Mouse (Mus musculus): ENCODE measurements at regions not wholly inside any gene's neighbourhood (a gene's known extent, or its start where the extent isn't known, plus 50 kb on each side); places are given as distances from the start of the nearest gene placed in this dataset.

DNA sequence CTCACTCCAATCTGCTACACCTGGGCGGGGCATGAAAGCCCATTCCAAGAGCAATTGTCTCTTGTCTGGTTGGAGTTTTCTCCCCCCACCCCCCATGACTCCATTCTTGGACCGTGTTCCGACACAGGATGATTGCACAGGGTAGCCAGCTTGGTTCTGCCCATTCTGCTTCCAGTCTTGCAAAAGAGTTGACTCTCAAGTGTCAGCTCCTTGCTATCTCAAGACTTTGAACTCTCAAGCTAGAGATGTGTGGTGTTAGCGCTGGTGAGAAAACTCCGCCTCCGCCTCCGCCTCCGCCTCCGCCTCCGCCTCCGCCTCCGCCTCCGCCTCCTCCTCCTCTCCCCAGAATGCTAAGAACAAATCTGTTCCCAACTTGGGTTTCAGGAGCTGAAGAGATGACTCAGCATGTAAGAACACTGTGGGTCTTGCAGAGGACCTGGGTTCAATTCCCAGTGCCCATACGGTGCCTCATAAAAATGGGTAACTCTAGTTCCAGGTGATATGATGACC lies 135.1 kb downstream of the Bcat1 start:
- WGBS, result 95% methylated on average over 14 of the region's 14 CpGs
- no peaks in the 10 kb centered on the region for H3K9me3 ChIP-seq (ENCODE audit: low read length)
- TF ChIP-seq CTCF (IDR thresholded peaks at IDR 0.05), result no peak
- no peak overlapping the region for H3K4me2 ChIP-seq (ENCODE audit: low read depth, low read length, poor library complexity, severe bottlenecking)
- H3K27me3 ChIP-seq (ENCODE audit: insufficient read depth, low read length), result no peaks in the 10 kb centered on the region
- no peak for ATAC-seq (ENCODE audit: low FRiP score)
- peaks cover 2% of the 10 kb centered on the region; the same call in 1 of the 2 replicates for H3K4me1 ChIP-seq (ENCODE audit: insufficient read depth, low read length)
- H3K36me3 ChIP-seq (ENCODE audit: insufficient read depth, low read length), result no peaks in the 10 kb centered on the region
- no peak overlapping the region for H3K27ac ChIP-seq (ENCODE audit: low read depth, low read length)
- DNase-seq (ENCODE audit: low spot score), result no peak
- no peak overlapping the region for H3K4me3 ChIP-seq (ENCODE audit: low read depth, low read length)
- H3K9ac ChIP-seq (replicated peaks; ENCODE audit: low read length, poor library complexity, severe bottlenecking), result no peak overlapping the region

- no peaks in the 10 kb centered on the region for H3K27me3 ChIP-seq (ENCODE audit: insufficient read depth, low read length)
- no peak overlapping the region for H3K9ac ChIP-seq (replicated peaks; ENCODE audit: low read length, poor library complexity, severe bottlenecking)
- peak; percentile 12; the same call in 1 of the 2 replicates for TF ChIP-seq CTCF (IDR thresholded peaks at IDR 0.05)
- no peaks in the 10 kb centered on the region for H3K36me3 ChIP-seq (ENCODE audit: insufficient read depth, low read length)
- H3K4me3 ChIP-seq (ENCODE audit: low read depth, low read length), result no peak overlapping the region
- ATAC-seq (ENCODE audit: low FRiP score) (no peak), DNase-seq (ENCODE audit: low spot score) (peak; percentile 46)
- 61% methylated on average over 12 of the region's 12 CpGs for WGBS
- H3K9me3 ChIP-seq (ENCODE audit: low read length), result no peaks in the 10 kb centered on the region
- no peak overlapping the region for H3K4me2 ChIP-seq (ENCODE audit: low read depth, low read length, poor library complexity, severe bottlenecking)
- peaks cover 2% of the 10 kb centered on the region; the same call in 1 of the 2 replicates for H3K4me1 ChIP-seq (ENCODE audit: insufficient read depth, low read length)
- H3K27ac ChIP-seq (ENCODE audit: low read depth, low read length), result no peak overlapping the region
Observed at GRCm38 (mm10) chr6:144938613-144939236, 137.3 kb downstream of the Bcat1 start.

DNA sequence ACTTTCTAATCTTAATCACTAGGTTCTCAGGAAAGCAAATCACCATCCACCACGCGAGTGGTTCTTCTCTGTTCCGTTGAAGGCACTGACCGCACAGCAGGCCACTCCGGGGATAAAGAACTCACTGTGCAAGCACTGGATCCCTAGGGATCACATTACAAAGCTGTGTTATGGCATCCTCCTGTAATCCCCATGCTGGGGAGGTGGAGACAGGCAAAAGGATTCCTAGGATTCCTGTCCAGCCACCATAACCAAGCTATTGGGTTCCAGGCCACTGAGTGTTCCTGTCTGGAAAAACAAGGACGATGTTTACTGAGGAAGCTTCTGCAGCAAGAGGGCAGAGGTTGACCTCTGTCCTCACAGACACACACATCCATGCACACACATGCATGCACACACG lies 138.8 kb downstream of the Bcat1 start:
- Histone ChIP-seq H3K9ac (replicated peaks; ENCODE audit: low read length, poor library complexity, severe bottlenecking) (no peak overlapping the region), H3K4me1 (ENCODE audit: insufficient read depth, low read length) (peaks cover 2% of the 10 kb centered on the region; the same call in 1 of the 2 replicates), H3K4me3 (ENCODE audit: low read depth, low read length) (no peak overlapping the region), H3K9me3 (ENCODE audit: low read length) (no peaks in the 10 kb centered on the region), H3K36me3 (ENCODE audit: insufficient read depth, low read length) (no peaks in the 10 kb centered on the region), H3K27ac (ENCODE audit: low read depth, low read length) (no peak overlapping the region), H3K27me3 (ENCODE audit: insufficient read depth, low read length) (no peaks in the 10 kb centered on the region), H3K4me2 (ENCODE audit: low read depth, low read length, poor library complexity, severe bottlenecking) (no peak overlapping the region)
- 55% methylated on average over 7 of the region's 7 CpGs for WGBS
- no peak for TF ChIP-seq CTCF (IDR thresholded peaks at IDR 0.05)
- ATAC-seq (ENCODE audit: low FRiP score) (no peak), DNase-seq (ENCODE audit: low spot score) (no peak)

GRCm38 (mm10) chr6:144933722-144934235 lies 142.2 kb downstream of the Bcat1 start:
- WGBS, result 74% methylated on average over 6 of the region's 6 CpGs
- no peaks in the 10 kb centered on the region for H3K9me3 ChIP-seq (ENCODE audit: low read length)
- no peaks in the 10 kb centered on the region for H3K27me3 ChIP-seq (ENCODE audit: insufficient read depth, low read length)
- H3K4me3 ChIP-seq (ENCODE audit: low read depth, low read length), result no peak overlapping the region
- no peak overlapping the region for H3K4me2 ChIP-seq (ENCODE audit: low read depth, low read length, poor library complexity, severe bottlenecking)
- no peak for DNase-seq (ENCODE audit: low spot score)
- ATAC-seq (ENCODE audit: low FRiP score), result no peak
- H3K36me3 ChIP-seq (ENCODE audit: insufficient read depth, low read length), result no peaks in the 10 kb centered on the region
- no peak for TF ChIP-seq CTCF (IDR thresholded peaks at IDR 0.05)
- no peak overlapping the region for H3K9ac ChIP-seq (replicated peaks; ENCODE audit: low read length, poor library complexity, severe bottlenecking)
- no peak overlapping the region for H3K27ac ChIP-seq (ENCODE audit: low read depth, low read length)
- peaks cover 1% of the 10 kb centered on the region; the same call in 1 of the 2 replicates for H3K4me1 ChIP-seq (ENCODE audit: insufficient read depth, low read length)

DNA sequence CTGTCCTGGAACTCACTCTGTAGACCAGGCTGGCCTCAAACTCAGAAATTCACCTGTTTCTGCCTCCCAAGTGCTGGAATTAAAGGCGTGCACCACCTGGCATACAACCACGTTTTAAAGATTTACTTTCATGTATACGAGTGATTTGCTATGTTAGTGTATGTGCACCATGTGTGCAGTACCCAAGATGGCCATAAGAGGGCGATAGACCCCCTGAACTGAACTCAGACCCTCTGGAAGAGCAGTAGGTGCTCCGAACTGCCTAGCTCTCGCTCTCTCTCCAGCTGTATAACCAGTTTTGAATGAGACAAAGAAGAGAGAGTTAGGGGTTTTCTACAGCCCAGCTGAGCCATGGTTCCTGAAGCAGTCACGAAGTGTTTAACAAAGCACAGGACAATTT lies 143.6 kb downstream of the Bcat1 start:
- DNase-seq (ENCODE audit: low spot score) (no peak), ATAC-seq (ENCODE audit: low FRiP score) (no peak)
- WGBS, result 81% methylated on average over 7 of the region's 7 CpGs
- Histone ChIP-seq H3K36me3 (ENCODE audit: insufficient read depth, low read length) (no peaks in the 10 kb centered on the region), H3K27me3 (ENCODE audit: insufficient read depth, low read length) (no peaks in the 10 kb centered on the region), H3K27ac (ENCODE audit: low read depth, low read length) (no peak overlapping the region), H3K4me3 (ENCODE audit: low read depth, low read length) (no peak overlapping the region), H3K9me3 (ENCODE audit: low read length) (no peaks in the 10 kb centered on the region), H3K4me2 (ENCODE audit: low read depth, low read length, poor library complexity, severe bottlenecking) (no peak overlapping the region), H3K9ac (replicated peaks; ENCODE audit: low read length, poor library complexity, severe bottlenecking) (no peak overlapping the region), H3K4me1 (ENCODE audit: insufficient read depth, low read length) (no peaks in the 10 kb centered on the region)
- peak; percentile 47 for TF ChIP-seq CTCF (IDR thresholded peaks at IDR 0.05)

- no peaks in the 10 kb centered on the region for H3K27me3 ChIP-seq (ENCODE audit: insufficient read depth, low read length)
- no peak overlapping the region for H3K4me3 ChIP-seq (ENCODE audit: low read depth, low read length)
- no peaks in the 10 kb centered on the region for H3K4me1 ChIP-seq (ENCODE audit: insufficient read depth, low read length)
- no peak overlapping the region for H3K9ac ChIP-seq (replicated peaks; ENCODE audit: low read length, poor library complexity, severe bottlenecking)
- H3K4me2 ChIP-seq (ENCODE audit: low read depth, low read length, poor library complexity, severe bottlenecking), result no peak overlapping the region
- no peak overlapping the region for H3K27ac ChIP-seq (ENCODE audit: low read depth, low read length)
- DNase-seq (ENCODE audit: low spot score) (peak; percentile 5), ATAC-seq (ENCODE audit: low FRiP score) (no peak)
- H3K9me3 ChIP-seq (ENCODE audit: low read length), result no peaks in the 10 kb centered on the region
- 46% methylated on average over 4 of the region's 4 CpGs for WGBS
- TF ChIP-seq CTCF (IDR thresholded peaks at IDR 0.05), result no peak
- H3K36me3 ChIP-seq (ENCODE audit: insufficient read depth, low read length), result no peaks in the 10 kb centered on the region
Observed at GRCm38 (mm10) chr6:144929959-144930358, 146.0 kb downstream of the Bcat1 start.
